Mouse (Mus musculus) megakaryocyte, embryonic 14.5 days (primary cell): ENCODE measurements around the gene Pde4d.

Source experiments
- FLI1 ChIP-seq: IDR thresholded peaks from 2 replicates; pipeline ENCODE4 v1.6.1; 2012; ENCODE audit warnings: low read length, inconsistent platforms, mixed read lengths
- GATA1 ChIP-seq: IDR thresholded peaks from 3 replicates; pipeline ENCODE4 v1.6.1; 2012; ENCODE audit warnings: mixed read lengths, low read length, inconsistent platforms, borderline replicate concordance

DNA sequence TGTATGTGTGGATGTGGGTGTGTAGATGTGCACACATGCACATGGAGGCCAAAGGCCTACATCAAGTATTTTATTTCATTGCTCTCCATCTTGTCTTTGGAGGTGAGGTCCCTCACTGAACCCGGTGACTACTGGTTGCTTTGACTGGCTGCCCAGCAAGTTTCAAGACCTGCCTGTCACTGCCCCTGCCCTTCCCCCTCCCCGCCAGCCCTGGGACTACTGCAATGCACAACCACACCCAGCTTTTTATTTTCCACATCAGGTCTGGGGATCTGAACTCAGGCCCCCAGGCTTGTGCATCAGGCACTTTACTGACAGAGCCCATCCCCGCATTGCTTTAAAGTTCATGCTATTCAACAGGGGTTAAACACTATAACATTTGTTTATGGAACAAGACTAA lies 1198.6 kb downstream of the Pde4d start:
- TF ChIP-seq GATA1 = no peak
- no peak for TF ChIP-seq FLI1
